Mouse (Mus musculus) layer of hippocampus, adult 2 months (tissue): ENCODE measurements around the gene Calml4. TPM values are rescaled to one million over a fixed set of nuclear protein-coding genes. Genes with fewer than 3 reads are reported as not detected.

Experiments
- DNase-seq, 2 experiments: peaks; one replicate each; pipeline ENCODE4 v3.0.0; 2022; ENCODE audit warnings: low spot score in 2 of 2
- H3K27ac ChIP-seq: fragments of 200-600 bp; 2 replicates; pipeline ENCODE4 v1.8.1; 2022
- H3K4me3 ChIP-seq: fragments of 200-600 bp; 2 replicates; pipeline ENCODE4 v1.8.1; 2022; ENCODE audit warnings: mild to moderate bottlenecking
- CTCF ChIP-seq: fragments of 200-600 bp; conservative IDR thresholded peaks from 2 replicates; pipeline ENCODE4 v1.8.1; 2022; ENCODE audit warnings: antibody characterized with exemption, mild to moderate bottlenecking, moderate library complexity
- total RNA-seq, 2 experiments: library from RNA; stranded (reverse); gene quantifications; 2 replicates each; pipeline ENCODE4 v1.2.3; 2021

The Calml4 gene
- total RNA-seq, 2 experiments from 2014 or later, result 1.8 to 2.4 TPM

GRCm38 (mm10) chr9:62876966-62877616 lies 19.2 kb downstream of the Calml4 start:
- TF ChIP-seq CTCF, result no peak
- H3K4me3 ChIP-seq, result no peak overlapping the region
- no peak for DNase-seq
- H3K27ac ChIP-seq, result no peak overlapping the region

- Histone ChIP-seq H3K27ac (no peak overlapping the region), H3K4me3 (no peak overlapping the region)
- no peak for TF ChIP-seq CTCF
- DNase-seq, result no peak
Observed at GRCm38 (mm10) chr9:62877825-62878224, 19.9 kb downstream of the Calml4 start.

GRCm38 (mm10) chr9:62881871-62882270 lies 24.0 kb downstream of the Calml4 start:
- Histone ChIP-seq H3K4me3 (no peak overlapping the region), H3K27ac (peak overlapping the region; percentile 46; the same call in 1 of the 2 replicates)
- peak; percentile 38 for TF ChIP-seq CTCF
- no peak for DNase-seq

- no peak for DNase-seq
- Histone ChIP-seq H3K4me3 (no peak overlapping the region), H3K27ac (no peak overlapping the region)
- TF ChIP-seq CTCF, result no peak
Observed at GRCm38 (mm10) chr9:62894486-62894885, 36.6 kb downstream of the Calml4 start.

- TF ChIP-seq CTCF, result no peak
- Histone ChIP-seq H3K27ac (no peak overlapping the region), H3K4me3 (no peak overlapping the region)
- no peak for DNase-seq
Observed at GRCm38 (mm10) chr9:62901736-62902135, 43.9 kb downstream of the Calml4 start.

- no peak overlapping the region for H3K27ac ChIP-seq
- no peak for TF ChIP-seq CTCF
- DNase-seq, result no peak
- H3K4me3 ChIP-seq, result no peak overlapping the region
Observed at GRCm38 (mm10) chr9:62903841-62904240, 46.0 kb downstream of the Calml4 start.

- TF ChIP-seq CTCF, result no peak
- Histone ChIP-seq H3K27ac (0 out of 2 replicates have a peak overlapping the region, but pooled peaks have one; percentile 8), H3K4me3 (no peak overlapping the region)
- DNase-seq, result no peak
Observed at GRCm38 (mm10) chr9:62905039-62905438, 47.2 kb downstream of the Calml4 start.

GRCm38 (mm10) chr9:62913390-62914069 lies 55.6 kb downstream of the Calml4 start:
- TF ChIP-seq CTCF, result no peak

GRCm38 (mm10) chr9:62917059-62917458 lies 59.2 kb downstream of the Calml4 start:
- DNase-seq, result no peak
- Histone ChIP-seq H3K4me3 (no peak overlapping the region), H3K27ac (no peak overlapping the region)
- TF ChIP-seq CTCF, result no peak

More at GRCm38 (mm10) chr9:62913390-62914069, 55.6 kb downstream of the Calml4 start:
- no peak for DNase-seq
- Histone ChIP-seq H3K27ac (no peak overlapping the region), H3K4me3 (no peak overlapping the region)

- Histone ChIP-seq H3K27ac (no peak overlapping the region), H3K4me3 (no peak overlapping the region)
- no peak for DNase-seq
- TF ChIP-seq CTCF, result no peak
Observed at GRCm38 (mm10) chr9:62920877-62921276, 63.0 kb downstream of the Calml4 start.

GRCm38 (mm10) chr9:62924886-62925610 lies 67.2 kb downstream of the Calml4 start:
- DNase-seq, result peak in 1 of 2 experiments; percentile 15
- H3K27ac ChIP-seq, result peak overlapping the region; percentile 54

More at GRCm38 (mm10) chr9:62924886-62925610, 67.2 kb downstream of the Calml4 start:
- H3K4me3 ChIP-seq, result no peak overlapping the region
- TF ChIP-seq CTCF, result 0 out of 2 replicates have a peak, but pooled peaks have one; percentile 8

Other genes with a start within 250 kb of the Calml4 start
- gene Itga11, start 180.3 kb upstream of the Calml4 start, total RNA-seq, result 1 to 10 TPM; 4.5 to 5.3 TPM
- 10 to 100 TPM; 91.9 to 95.0 TPM for gene Fem1b, start 46.1 kb upstream of the Calml4 start, total RNA-seq
- 10 to 100 TPM; 12.1 to 12.2 TPM for gene Cln6, start 19.3 kb upstream of the Calml4 start, total RNA-seq
- 10 to 100 TPM; 67.4 to 71.8 TPM for gene Pias1, start 129.8 kb downstream of the Calml4 start, total RNA-seq